Mouse (Mus musculus) liver, embryonic 14.5 days (tissue): ENCODE data around the gene Ppp1r36.

Experiments used
- CTCF ChIP-seq: IDR thresholded peaks from 2 replicates; pipeline ENCODE4 v1.5.1; 2016; ENCODE audit warnings: antibody characterized with exemption, low read depth, control low read depth
- EP300 ChIP-seq: IDR thresholded peaks from 2 replicates; pipeline ENCODE4 v1.6.1; 2016; ENCODE audit warnings: antibody characterized with exemption, low read depth

DNA sequence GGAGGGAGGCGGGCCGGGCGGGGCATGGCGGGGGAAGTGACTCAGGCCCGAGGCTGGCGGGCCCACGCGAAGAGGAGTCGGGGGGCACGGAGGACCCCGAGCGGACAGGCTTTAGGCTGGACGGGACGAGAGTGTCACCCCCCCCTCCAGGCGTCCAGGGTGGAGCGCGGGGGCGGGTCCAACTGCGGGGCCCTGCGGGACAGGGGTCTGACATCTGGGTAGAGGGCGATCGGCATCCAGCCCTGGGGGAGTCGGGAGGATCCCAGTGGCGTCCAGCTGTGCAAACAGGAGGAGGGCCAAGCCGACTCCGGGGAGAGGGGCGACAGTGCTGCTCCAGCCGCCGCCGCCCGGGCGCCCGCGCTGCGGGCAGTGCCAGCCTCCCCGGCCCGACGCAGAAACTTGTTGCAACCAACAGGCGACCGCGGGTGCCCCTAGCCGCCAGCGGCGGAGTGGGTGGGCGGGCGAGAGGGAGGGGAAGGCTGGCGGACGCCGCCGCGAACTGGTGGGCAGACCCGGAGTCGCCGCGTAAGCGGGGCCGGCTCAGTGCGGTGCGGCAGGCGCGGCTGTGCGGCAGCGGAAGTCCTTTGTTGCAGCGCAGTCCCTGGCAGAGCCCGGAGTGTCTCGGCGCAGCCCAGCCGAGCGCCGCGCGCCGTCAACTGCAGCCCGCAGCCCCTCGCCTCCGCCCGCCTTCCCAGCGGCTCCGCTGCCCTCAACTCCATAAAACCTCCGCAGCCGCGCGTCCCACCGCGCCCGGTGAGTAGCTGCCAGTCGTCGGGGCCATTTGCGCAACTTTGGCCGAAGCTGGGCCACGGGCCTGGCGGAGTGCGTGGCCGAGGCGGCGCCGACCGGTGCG, 47.1 kb upstream of the Ppp1r36 start, which contains the start of gene Zbtb1:
- TF ChIP-seq CTCF (no peak), EP300 (no peak)
